Mouse (Mus musculus): ENCODE measurements around the gene Gps2. TPM values are rescaled to one million over a fixed set of nuclear protein-coding genes. Genes with fewer than 3 reads are reported as not detected.

Gps2 gene
- total RNA-seq, 2 experiments from 2014 or later = 35.9 to 44.5 TPM

DNA sequence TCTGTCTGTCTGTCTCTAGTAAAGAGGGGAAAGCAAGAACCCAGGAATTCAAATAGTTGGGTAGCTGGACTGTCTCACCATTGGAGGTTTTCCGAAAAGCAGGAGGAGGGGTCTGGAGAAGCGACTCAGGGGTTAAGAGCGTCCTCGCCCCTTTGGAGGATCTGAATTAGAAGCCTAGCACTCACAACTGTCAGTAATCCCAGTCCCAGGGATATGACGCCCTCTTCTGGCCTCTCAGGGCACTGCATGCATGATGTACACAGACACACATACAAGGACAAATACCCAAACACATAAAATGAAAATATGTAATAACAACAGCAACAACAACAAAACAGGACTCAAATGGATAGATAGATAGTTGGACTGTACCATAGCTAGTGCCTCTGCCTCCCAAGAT is 46.9 kb downstream of the Gps2 start:
- no peak for DNase-seq (ENCODE audit: low spot score in 2 of 2)

DNA sequence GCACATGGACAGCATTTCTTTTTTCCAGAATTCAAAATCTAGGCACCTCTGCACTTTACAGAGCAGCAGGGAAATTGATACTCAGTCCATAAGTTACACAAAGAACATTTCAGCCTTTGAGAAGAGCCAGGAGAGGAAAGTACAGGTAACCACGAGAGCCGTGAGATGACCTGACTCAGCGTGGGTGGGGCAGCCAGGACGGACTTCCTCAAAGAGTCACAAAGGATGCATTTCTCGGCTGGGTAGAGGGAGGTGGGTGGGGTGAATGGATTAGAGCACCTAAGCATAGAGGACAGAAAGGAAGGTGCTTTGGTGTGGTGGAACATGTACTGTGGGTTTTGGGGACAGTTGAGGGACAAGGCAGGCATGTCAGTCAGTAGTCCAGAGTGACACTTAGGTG is 48.2 kb downstream of the Gps2 start:
- DNase-seq (ENCODE audit: low spot score in 2 of 2) = no peak

DNA sequence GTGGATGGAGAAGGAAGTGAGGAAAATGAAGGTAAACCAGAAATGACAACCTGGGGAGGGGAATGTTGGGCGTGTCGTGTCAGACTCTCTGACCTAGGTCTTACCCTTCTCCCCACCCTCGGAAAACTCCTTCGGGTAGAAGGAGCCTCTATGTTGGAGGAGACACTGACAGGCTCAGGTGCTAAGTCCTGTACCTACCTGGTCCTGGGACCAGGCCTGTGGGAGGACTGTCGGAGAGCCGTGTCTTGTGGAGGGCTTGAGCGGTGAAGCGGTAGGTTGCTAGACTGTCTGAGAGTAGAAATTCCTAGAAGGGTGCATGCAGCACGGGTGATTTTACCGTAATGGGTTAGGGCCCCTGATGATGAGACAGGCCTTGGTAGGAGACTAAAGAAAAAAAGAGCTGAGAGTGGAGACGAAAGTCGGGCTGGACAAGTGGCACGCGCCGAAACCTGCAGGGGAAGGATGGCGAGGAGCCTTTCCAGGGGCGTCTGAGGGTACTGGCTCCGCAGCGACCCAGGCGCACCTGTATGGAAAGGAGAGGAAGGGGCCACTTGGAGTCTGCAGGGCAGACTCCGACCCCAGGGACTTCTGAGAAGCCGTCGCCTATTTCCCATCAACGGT is 51.1 kb downstream of the Gps2 start, which contains the start of gene Cldn7:
Cldn7 (plus strand) TSS at position 130 of the 621 bp plus-strand sequence.
- no peak for DNase-seq (ENCODE audit: low spot score in 2 of 2)

DNA sequence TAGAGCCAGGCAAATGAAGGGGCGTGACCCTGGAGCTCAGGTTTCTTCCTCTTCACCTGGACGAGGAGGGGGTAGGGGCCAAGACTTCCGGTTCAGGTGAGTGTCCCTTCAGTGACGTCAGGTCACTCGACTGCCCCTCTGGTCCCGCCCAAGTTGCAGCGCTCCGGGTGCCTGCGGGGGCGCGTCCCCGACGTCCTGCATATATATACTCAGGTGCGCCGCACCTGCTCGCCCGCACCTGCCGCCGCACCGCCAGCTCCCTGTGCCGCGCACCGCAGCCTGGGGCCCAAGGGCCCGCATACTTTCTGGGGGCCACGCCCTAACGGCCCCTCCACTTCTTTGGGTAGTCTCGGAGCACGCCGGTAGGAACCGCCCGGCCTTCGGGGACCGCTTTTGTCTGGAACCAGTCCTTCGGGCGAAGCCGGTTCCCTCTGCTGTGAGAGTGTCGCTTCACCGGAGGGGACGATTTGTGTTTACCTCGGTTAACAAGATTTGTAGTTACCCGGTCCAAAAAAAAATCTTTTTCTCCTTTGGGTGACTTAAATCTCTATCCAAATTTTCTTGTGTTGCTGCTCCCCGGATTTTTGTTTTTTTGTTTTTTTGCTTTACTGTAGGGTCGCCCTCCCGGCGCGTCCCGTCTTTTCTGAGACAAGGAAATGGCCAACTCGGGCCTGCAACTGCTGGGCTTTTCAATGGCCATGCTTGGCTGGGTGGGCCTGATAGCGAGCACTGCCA is 51.8 kb downstream of the Gps2 start:
- peak in 1 of 2 experiments; percentile 11 for DNase-seq (ENCODE audit: low spot score in 2 of 2)

Small RNAs within 50 kb of the gene (microRNA-seq; reads per million reads assigned to microRNA genes)
- gene Mir6924 = not detected

Other genes starting within 250 kb of the Gps2 start
- 10 to 100 TPM; 13.1 to 14.0 TPM for gene Cd68, start 247.7 kb upstream of the Gps2 start, total RNA-seq (2021)
- 100 to 1,000 TPM; 295 to 317 TPM for gene Eif4a1, start 241.5 kb upstream of the Gps2 start, total RNA-seq (2021)
- 10 to 100 TPM; 43.5 to 45.9 TPM for gene Senp3, start 231.8 kb upstream of the Gps2 start, total RNA-seq (2021)
- 1 to 10 TPM; 1.0 to 2.9 TPM for gene Tnfsf13, start 228.1 kb upstream of the Gps2 start, total RNA-seq (2021)
- 10 to 100 TPM; 22.3 to 22.9 TPM for gene Tnfsf12, start 218.0 kb upstream of the Gps2 start, total RNA-seq (2021)
- 1 to 10 TPM; 4.3 to 4.6 TPM for gene Tnfsfm13, start 217.8 kb upstream of the Gps2 start, total RNA-seq (2021)
- 10 to 100 TPM; 66.4 to 72.2 TPM for gene Polr2a, start 155.3 kb upstream of the Gps2 start, total RNA-seq (2021)
- gene Slc35g3, start 151.9 kb upstream of the Gps2 start, total RNA-seq (2021) = under 1 TPM in 1 of 2 experiments, not detected in 1; 0.25 TPM
- 10 to 100 TPM; 26.7 to 30.5 TPM for gene Zbtb4, start 148.0 kb upstream of the Gps2 start, total RNA-seq (2021)
- gene Chrnb1, start 117.9 kb upstream of the Gps2 start, total RNA-seq (2021) = 100 to 1,000 TPM in 1 of 2 experiments, 10 to 100 TPM in 1; 95.1 to 110 TPM
- 10 to 100 TPM; 10.1 to 13.8 TPM for gene Fgf11, start 112.0 kb upstream of the Gps2 start, total RNA-seq (2021)
- gene Tmem102, start 108.3 kb upstream of the Gps2 start, total RNA-seq (2021) = not detected
- not detected for gene Gm39566, start 98.6 kb upstream of the Gps2 start, total RNA-seq (2021)
- not detected for gene Spem2, start 95.4 kb upstream of the Gps2 start, total RNA-seq (2021)
- gene Spem1, start 91.7 kb upstream of the Gps2 start, total RNA-seq (2021) = under 1 TPM in 1 of 2 experiments, not detected in 1; 0.34 TPM
- gene Nlgn2, start 76.1 kb upstream of the Gps2 start, total RNA-seq (2021) = 10 to 100 TPM; 22.3 to 23.2 TPM
- gene Tmem256, start 75.4 kb upstream of the Gps2 start, total RNA-seq (2021) = 100 to 1,000 TPM in 1 of 2 experiments, 10 to 100 TPM in 1; 97.5 to 141 TPM
- gene Plscr3, start 67.5 kb upstream of the Gps2 start, total RNA-seq (2021) = 10 to 100 TPM; 39.3 to 41.4 TPM
- gene Tnk1, start 55.2 kb upstream of the Gps2 start, total RNA-seq (2021) = under 1 TPM in 1 of 2 experiments, not detected in 1; 0.13 TPM
- gene Tmem95, start 35.9 kb upstream of the Gps2 start, total RNA-seq (2021) = not detected
- 1 to 10 TPM; 3.5 to 4.7 TPM for gene Kctd11, start 32.5 kb upstream of the Gps2 start, total RNA-seq (2021)
- gene Acap1, start 18.3 kb upstream of the Gps2 start, total RNA-seq (2021) = 1 to 10 TPM in 1 of 2 experiments, under 1 TPM in 1; 0.65 to 1.1 TPM
- 1 to 10 TPM; 3.2 to 4.1 TPM for gene 2810408A11Rik, start 12.9 kb upstream of the Gps2 start, total RNA-seq (2021)
- 10 to 100 TPM; 32.3 to 36.9 TPM for gene Neurl4, start 12.8 kb upstream of the Gps2 start, total RNA-seq (2021)
- 100 to 1,000 TPM; 565 to 571 TPM for gene Eif5a, start 8.1 kb downstream of the Gps2 start, total RNA-seq (2021)
- 1 to 10 TPM; 5.1 to 6.4 TPM for gene Ybx2, start 21.9 kb downstream of the Gps2 start, total RNA-seq (2021)
- 100 to 1,000 TPM; 111 to 142 TPM for gene Slc2a4, start 34.3 kb downstream of the Gps2 start, total RNA-seq (2021)
- gene Cldn7, start 50.9 kb downstream of the Gps2 start, total RNA-seq (2021) = under 1 TPM in 1 of 2 experiments, not detected in 1; 0.34 TPM
- gene Ctdnep1, start 67.3 kb downstream of the Gps2 start, total RNA-seq (2021) = 100 to 1,000 TPM; 204 to 229 TPM
- gene Elp5, start 68.6 kb downstream of the Gps2 start, total RNA-seq (2021) = 10 to 100 TPM; 61.9 to 63.7 TPM
- gene Gabarap, start 77.3 kb downstream of the Gps2 start, total RNA-seq (2021) = 100 to 1,000 TPM; 234 to 246 TPM
- gene Phf23, start 81.9 kb downstream of the Gps2 start, total RNA-seq (2021) = 10 to 100 TPM; 31.5 to 34.7 TPM
- gene Dvl2, start 86.7 kb downstream of the Gps2 start, total RNA-seq (2021) = 10 to 100 TPM; 19.1 to 22.8 TPM
- 100 to 1,000 TPM; 233 to 241 TPM for gene Acadvl, start 101.5 kb downstream of the Gps2 start, total RNA-seq (2021)
- gene Dlg4, start 103.1 kb downstream of the Gps2 start, total RNA-seq (2021) = 10 to 100 TPM; 23.9 to 33.8 TPM
- gene Asgr1, start 140.2 kb downstream of the Gps2 start, total RNA-seq (2021) = under 1 TPM in 1 of 2 experiments, not detected in 1; 0.62 TPM
- under 1 TPM in 1 of 2 experiments, not detected in 1; 0.62 TPM for gene Asgr2, start 178.8 kb downstream of the Gps2 start, total RNA-seq (2021)
- gene Mgl2, start 216.4 kb downstream of the Gps2 start, total RNA-seq (2021) = 1 to 10 TPM; 2.8 to 4.2 TPM
- gene Clec10a, start 242.3 kb downstream of the Gps2 start, total RNA-seq (2021) = 10 to 100 TPM in 1 of 2 experiments, 1 to 10 TPM in 1; 8.6 to 10.5 TPM